Mouse (Mus musculus) mesoderm, embryonic 11.5 days (tissue): ENCODE results near the gene Adamtsl1.
A peak's percentile ranks its signal among the peaks of the same experiment; 100 is the strongest.

ENCODE experiments used
- DNase-seq: peaks from one replicate; pipeline ENCODE4 v3.0.0-alpha.2; 2012; ENCODE audit warnings: low read depth, low spot score

Gene Adamtsl1

GRCm38 (mm10) chr4:85790226-85790625 lies 276.3 kb downstream of the Adamtsl1 start:
- DNase-seq: no peak

GRCm38 (mm10) chr4:85801805-85802204 lies 287.8 kb downstream of the Adamtsl1 start:
- peak; percentile 89 for DNase-seq

- DNase-seq: no peak
Observed at GRCm38 (mm10) chr4:85814418-85814817, 300.4 kb downstream of the Adamtsl1 start.

- DNase-seq: no peak
Observed at GRCm38 (mm10) chr4:85818504-85818903, 304.5 kb downstream of the Adamtsl1 start.

- DNase-seq: peak; percentile 64
Observed at GRCm38 (mm10) chr4:85819169-85819568, 305.2 kb downstream of the Adamtsl1 start.

- DNase-seq: no peak
Observed at GRCm38 (mm10) chr4:85819921-85820320, 305.9 kb downstream of the Adamtsl1 start.

GRCm38 (mm10) chr4:85823952-85824704 lies 310.2 kb downstream of the Adamtsl1 start:
- no peak for DNase-seq

GRCm38 (mm10) chr4:85824705-85825085 lies 310.7 kb downstream of the Adamtsl1 start:
- DNase-seq: no peak

- DNase-seq: no peak
Observed at GRCm38 (mm10) chr4:85837058-85837457, 323.1 kb downstream of the Adamtsl1 start.

- no peak for DNase-seq
Observed at GRCm38 (mm10) chr4:85837532-85837965, 323.6 kb downstream of the Adamtsl1 start.

- DNase-seq: no peak
Observed at GRCm38 (mm10) chr4:85838031-85838430, 324.1 kb downstream of the Adamtsl1 start.

GRCm38 (mm10) chr4:85842113-85842512 lies 328.1 kb downstream of the Adamtsl1 start:
- no peak for DNase-seq

- no peak for DNase-seq
Observed at GRCm38 (mm10) chr4:85844381-85844780, 330.4 kb downstream of the Adamtsl1 start.

GRCm38 (mm10) chr4:85845931-85846330 lies 332.0 kb downstream of the Adamtsl1 start:
- DNase-seq: peak; percentile 76

GRCm38 (mm10) chr4:85853401-85853800 lies 339.4 kb downstream of the Adamtsl1 start:
- no peak for DNase-seq

- no peak for DNase-seq
Observed at GRCm38 (mm10) chr4:85854507-85854906, 340.5 kb downstream of the Adamtsl1 start.

- peak; percentile 15 for DNase-seq
Observed at GRCm38 (mm10) chr4:85879376-85879775, 365.4 kb downstream of the Adamtsl1 start.

GRCm38 (mm10) chr4:85881318-85881717 lies 367.3 kb downstream of the Adamtsl1 start:
- DNase-seq: no peak

GRCm38 (mm10) chr4:85884031-85884430 lies 370.1 kb downstream of the Adamtsl1 start:
- no peak for DNase-seq

GRCm38 (mm10) chr4:85889877-85890598 lies 376.1 kb downstream of the Adamtsl1 start:
- DNase-seq: no peak

- DNase-seq: peak; percentile 37
Observed at GRCm38 (mm10) chr4:85901316-85901715, 387.3 kb downstream of the Adamtsl1 start.

- DNase-seq: no peak
Observed at GRCm38 (mm10) chr4:85904217-85904616, 390.2 kb downstream of the Adamtsl1 start.

- DNase-seq: no peak
Observed at GRCm38 (mm10) chr4:85916034-85916433, 402.1 kb downstream of the Adamtsl1 start.
